Mouse (Mus musculus) liver, embryonic 14.5 days (tissue): ENCODE results near the gene Pycard.

Experiments
- CTCF ChIP-seq: IDR thresholded peaks from 2 replicates; pipeline ENCODE4 v1.5.1; 2016; ENCODE audit warnings: antibody characterized with exemption, low read depth, control low read depth
- EP300 ChIP-seq: IDR thresholded peaks from 2 replicates; pipeline ENCODE4 v1.6.1; 2016; ENCODE audit warnings: antibody characterized with exemption, low read depth

- TF ChIP-seq CTCF (no peak), EP300 (no peak)
Observed at GRCm38 (mm10) chr7:128004150-128004486, 10.5 kb upstream of the Pycard start.
